Mouse (Mus musculus) CH12.LX (cell line): Measurements from ENCODE around the gene Cd96. TPM values are rescaled to one million over a fixed set of nuclear protein-coding genes. Genes with fewer than 3 reads are reported as not detected.
A peak's percentile ranks its signal among the peaks of the same experiment; 100 is the strongest.

ENCODE experiments used
- DNase-seq: peaks from one replicate; pipeline ENCODE4 v3.0.0-alpha.2; 2013; ENCODE audit errors: extremely low read depth
- H3K27ac ChIP-seq: 2 replicates; pipeline ENCODE4 v1.5.1; 2012; ENCODE audit warnings: low read depth, mild to moderate bottlenecking, control low read depth, moderate library complexity; ENCODE audit not compliant: insufficient read depth
- H3K27me3 ChIP-seq: replicated peaks from 2 replicates; pipeline ENCODE3; 2012; ENCODE audit warnings: inconsistent platforms
- H3K36me3 ChIP-seq, 2 experiments: replicated peaks in 1 of 2; 2 replicates each; pipeline versions ENCODE3 to v1.6.1; 2012; ENCODE audit warnings: inconsistent platforms in 1 of 2, low read length in 1 of 2, mild to moderate bottlenecking in 1 of 2, mixed read lengths in 1 of 2, moderate library complexity in 1 of 2; ENCODE audit not compliant: control insufficient read depth in 1 of 2, insufficient read depth in 1 of 2
- H3K4me1 ChIP-seq, 2 experiments: 2 replicates each; pipeline ENCODE4 v1.6.1; 2012; ENCODE audit warnings: inconsistent platforms in 1 of 2, moderate library complexity in 1 of 2; ENCODE audit not compliant: insufficient read depth in 2 of 2, control insufficient read depth in 1 of 2
- H3K4me2 ChIP-seq: 2 replicates; pipeline ENCODE4 v1.6.1; 2012; ENCODE audit warnings: low read depth, mild to moderate bottlenecking, control low read depth; ENCODE audit not compliant: poor library complexity, insufficient read depth, severe bottlenecking
- H3K4me3 ChIP-seq, 3 experiments: fragments of 150-350 bp in 1 of 3; sonication (generic) in 1 of 3; replicated peaks in 1 of 3; 2 replicates each; pipeline versions ENCODE3 to v1.5.1; 2011 to 2012; ENCODE audit warnings: low read depth in 2 of 3, low read length in 2 of 3, mild to moderate bottlenecking in 2 of 3, moderate library complexity in 2 of 3, control low read depth in 1 of 3, improper control_type of control experiment in 1 of 3, inconsistent platforms in 1 of 3, mixed read lengths in 1 of 3; ENCODE audit not compliant: poor library complexity in 1 of 3
- H3K79me2 ChIP-seq: replicated peaks from 2 replicates; pipeline ENCODE4 v1.6.1; 2012; ENCODE audit warnings: mild to moderate bottlenecking, moderate library complexity; ENCODE audit not compliant: control insufficient read depth, poor library complexity, insufficient read depth, severe bottlenecking; ENCODE audit errors: extremely low read depth
- H3K9ac ChIP-seq: 2 replicates; pipeline ENCODE4 v1.6.1; 2012; ENCODE audit warnings: low read depth, mild to moderate bottlenecking, control low read depth, moderate library complexity; ENCODE audit not compliant: insufficient read depth
- H3K9me3 ChIP-seq: replicated peaks from 2 replicates; pipeline ENCODE3; 2012; ENCODE audit warnings: low read length, inconsistent platforms, mixed read lengths
- CHD2 ChIP-seq: IDR thresholded peaks from 2 replicates; pipeline ENCODE4 v1.6.1; 2011; ENCODE audit warnings: low read length, improper control_type of control experiment
- CTCF ChIP-seq, 2 experiments: IDR thresholded peaks in 1 of 2; conservative IDR thresholded peaks in 1 of 2; 2 replicates each; pipeline ENCODE4 v1.5.1; 2011 to 2012; ENCODE audit warnings: low read depth in 2 of 2, low read length in 2 of 2, improper control_type of control experiment in 1 of 2, inconsistent platforms in 1 of 2, mild to moderate bottlenecking in 1 of 2, moderate library complexity in 1 of 2
- E2F4 ChIP-seq: IDR thresholded peaks from 2 replicates; pipeline ENCODE4 v1.6.1; 2011; ENCODE audit warnings: low read depth, low read length, improper control_type of control experiment; ENCODE audit not compliant: insufficient replicate concordance
- ELF1 ChIP-seq: IDR thresholded peaks from 2 replicates; pipeline ENCODE4 v1.6.1; 2014; ENCODE audit warnings: low read depth, mild to moderate bottlenecking, inconsistent platforms, low read length, improper control_type of control experiment
- EP300 ChIP-seq: IDR thresholded peaks from 2 replicates; pipeline ENCODE4 v1.6.1; 2011; ENCODE audit warnings: low read length, improper control_type of control experiment
- HCFC1 ChIP-seq: IDR thresholded peaks from 2 replicates; pipeline ENCODE4 v1.6.1; 2012; ENCODE audit warnings: low read depth, mild to moderate bottlenecking, inconsistent platforms, low read length, improper control_type of control experiment
- IRF4 ChIP-seq: IDR thresholded peaks from 2 replicates; pipeline ENCODE4 v1.6.1; 2014; ENCODE audit warnings: low read depth, mild to moderate bottlenecking, inconsistent platforms, low read length, improper control_type of control experiment
- MAZ ChIP-seq: IDR thresholded peaks from 2 replicates; pipeline ENCODE4 v1.6.1; 2012; ENCODE audit warnings: low read depth, mild to moderate bottlenecking, inconsistent platforms, low read length, improper control_type of control experiment, moderate library complexity
- POLR2AphosphoS2 ChIP-seq: IDR thresholded peaks from 2 replicates; pipeline ENCODE4 v1.6.1; 2011; ENCODE audit warnings: low read depth, low read length, improper control_type of control experiment
- RAD21 ChIP-seq: IDR thresholded peaks from 2 replicates; pipeline ENCODE4 v1.6.1; 2011; ENCODE audit warnings: low read depth, mild to moderate bottlenecking, low read length, improper control_type of control experiment, moderate library complexity
- RCOR1 ChIP-seq: conservative IDR thresholded peaks from 2 replicates; pipeline ENCODE4 v1.6.1; 2012; ENCODE audit warnings: low read depth, mild to moderate bottlenecking, inconsistent platforms, low read length, improper control_type of control experiment
- SMC3 ChIP-seq: IDR thresholded peaks from 2 replicates; pipeline ENCODE4 v1.6.1; 2011; ENCODE audit warnings: low read depth, low read length, improper control_type of control experiment
- ZC3H11A ChIP-seq: IDR thresholded peaks from 2 replicates; pipeline ENCODE4 v1.6.1; 2012; ENCODE audit warnings: low read depth, mild to moderate bottlenecking, inconsistent platforms, low read length, improper control_type of control experiment
- ZNF384 ChIP-seq: IDR thresholded peaks from 2 replicates; pipeline ENCODE4 v1.6.1; 2012; ENCODE audit warnings: low read depth, low read length, improper control_type of control experiment, inconsistent platforms
- dilution Hi-C: fragments of 300-500 bp; cut with MboI; formaldehyde crosslinking; loops from 2 replicates; pipeline ENCODE4 v1.14.3; 2020; ENCODE audit warnings: low sequenced_read_pairs; ENCODE audit not compliant: extremely low pct_unique_long_range_greater_than_20kb, extremely low pct_ligation_motif_present
- in situ Hi-C: fragments of 300-500 bp; cut with MboI; formaldehyde crosslinking; loops from 3 replicates; pipeline ENCODE4 v1.14.3; 2019; ENCODE audit warnings: low sequenced_read_pairs, low pct_ligation_motif_present, low pct_unique_long_range_greater_than_20kb, mixed read lengths
- polyA plus RNA-seq: library from polyadenylated mRNA; unstranded; fragments of >175 nt; gene quantifications from 2 replicates; pipeline ENCODE4 v1.2.1, GENCODE M21; 2012; ENCODE audit warnings: low read depth; ENCODE audit not compliant: insufficient read length
- total RNA-seq, 2 experiments: library from RNA; depleted of rRNA; stranded (reverse); fragments of 300-350 nt in 1 of 2; fragments of >200 nt in 1 of 2; gene quantifications; 2 replicates each; pipeline ENCODE4 v1.2.3; 2012 to 2014

The Cd96 gene
- total and polyA plus RNA-seq, 3 experiments, result 4.4 to 9.7 (median 5.9) TPM

DNA sequence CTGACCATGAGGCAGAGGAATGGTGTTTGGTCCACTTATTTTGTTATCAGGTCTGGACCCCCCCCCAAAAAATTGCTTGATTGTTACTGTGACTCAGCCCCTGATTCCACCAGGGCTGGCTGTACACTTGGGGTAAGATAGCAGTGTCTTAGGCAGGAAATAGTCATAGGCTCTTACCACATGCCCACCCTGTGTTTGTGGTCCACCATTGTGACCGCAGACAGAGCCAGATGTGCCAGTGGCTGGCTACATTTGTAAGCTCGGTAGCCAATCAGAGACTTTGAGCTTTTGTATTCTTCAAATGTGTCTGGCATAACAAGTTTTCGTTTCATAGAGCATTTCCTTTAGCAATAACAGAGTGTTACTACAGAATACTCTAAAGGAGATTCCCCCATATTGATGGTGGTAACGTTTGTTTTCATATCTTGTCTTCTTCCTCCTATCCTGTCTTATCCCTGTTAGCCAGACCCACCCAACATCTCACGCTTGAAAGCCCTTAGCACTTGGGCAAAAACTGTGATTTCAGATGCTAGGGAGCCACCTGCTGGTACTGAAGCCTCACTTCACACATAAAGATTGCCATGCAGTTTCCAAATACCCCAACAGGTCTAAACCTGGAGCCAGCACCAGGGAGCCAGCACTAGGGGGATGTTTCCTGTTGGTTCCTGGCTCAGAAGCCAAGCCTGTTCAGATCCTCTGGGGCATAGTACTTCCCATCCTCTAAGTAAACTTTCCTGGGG, 97.7 kb downstream of the Cd96 start:
- TF ChIP-seq POLR2AphosphoS2, result no peak
- peak; percentile 63 for TF ChIP-seq ZNF384
- TF ChIP-seq ZC3H11A, result peak; percentile 31; the same call in 1 of the 2 replicates
- TF ChIP-seq SMC3, result peak; percentile 90
- TF ChIP-seq CTCF (conservative IDR thresholded peaks at IDR 0.05 in 1 of 2, IDR thresholded peaks at IDR 0.05 in 1 of 2; ENCODE audit: low read depth in 2 of 2, low read length in 2 of 2), result peak; percentile 63 to 95; a peak in 3 of 4 replicates
- TF ChIP-seq RAD21, result peak; percentile 93
- TF ChIP-seq, all 38 proteins: peak for 5
- Histone ChIP-seq H3K4me2 (no peak overlapping the region; the same call in 1 of the 2 replicates), H3K27ac (no peak overlapping the region), H3K9ac (no peak overlapping the region), H3K4me1 (peaks cover 0 to 7% of the 10 kb centered on the region in 2 experiments; a peak in 2 of 4 replicates), H3K4me3 (no peak overlapping the region), H3K9me3 (no peaks in the 10 kb centered on the region), H3K79me2 (no peaks in the 10 kb centered on the region), H3K27me3 (no peaks in the 10 kb centered on the region), H3K36me3 (no peaks in the 10 kb centered on the region)
- DNase-seq, result peak; percentile 77
- in situ Hi-C loops (no loop called here), dilution Hi-C loops (no loop called here)

DNA sequence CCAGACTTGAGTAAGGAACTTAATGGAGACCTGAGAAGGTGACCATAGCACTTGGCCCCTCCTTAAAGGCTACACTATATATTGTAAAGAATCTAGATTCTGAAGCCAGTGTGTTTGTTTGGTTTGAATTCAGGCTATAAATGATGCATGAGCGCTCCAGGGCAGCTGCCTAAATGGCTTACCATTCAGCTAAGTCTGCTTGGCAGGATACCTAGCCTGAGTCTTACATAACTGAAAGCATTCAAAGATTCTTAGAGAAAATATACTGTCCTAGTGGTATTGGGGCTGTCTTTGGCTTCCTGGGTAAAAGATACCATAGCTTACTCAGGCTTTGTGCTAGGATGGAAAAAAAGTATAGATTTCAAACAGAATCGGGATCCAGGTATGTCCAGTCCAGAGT, 98.7 kb downstream of the Cd96 start:
- no peak for TF ChIP-seq E2F4
- no peak for TF ChIP-seq EP300
- no peak for TF ChIP-seq CHD2
- no peak for TF ChIP-seq HCFC1
- no peak for TF ChIP-seq ELF1
- TF ChIP-seq ZC3H11A, result no peak
- TF ChIP-seq, all 38 proteins: peak for 0
- DNase-seq, result no peak
- Histone ChIP-seq H3K27me3 (no peaks in the 10 kb centered on the region), H3K9me3 (no peaks in the 10 kb centered on the region), H3K27ac (no peak overlapping the region), H3K36me3 (no peaks in the 10 kb centered on the region), H3K4me2 (no peak overlapping the region), H3K4me3 (no peak overlapping the region), H3K4me1 (peaks cover 0 to 7% of the 10 kb centered on the region in 2 experiments; a peak in 2 of 4 replicates), H3K9ac (no peak overlapping the region), H3K79me2 (no peaks in the 10 kb centered on the region)
- dilution Hi-C loops (no loop called here), in situ Hi-C loops (no loop called here)

- H3K9me3 ChIP-seq, result no peaks in the 10 kb centered on the region
- no peak overlapping the region for H3K27ac ChIP-seq
- no peak overlapping the region for H3K9ac ChIP-seq
- in situ Hi-C loops, result no loop called here
- H3K27me3 ChIP-seq, result no peaks in the 10 kb centered on the region
- H3K79me2 ChIP-seq, result no peaks in the 10 kb centered on the region
- no peak overlapping the region for H3K4me3 ChIP-seq
- TF ChIP-seq RCOR1 (no peak), MAZ (no peak), IRF4 (no peak)
- TF ChIP-seq, all 38 proteins: peak for 0
- Histone ChIP-seq H3K36me3 (no peaks in the 10 kb centered on the region), H3K4me2 (no peak overlapping the region), H3K4me1 (peaks cover 0 to 7% of the 10 kb centered on the region in 2 experiments; a peak in 2 of 4 replicates)
- no peak for DNase-seq
- dilution Hi-C loops, result no loop called here
Measured at GRCm38 (mm10) chr16:46020396-46020795, 99.7 kb downstream of the Cd96 start.
